Mouse (Mus musculus): ENCODE measurements at regions not wholly inside any gene's neighbourhood (a gene's known extent, or its start where the extent isn't known, plus 50 kb on each side); places are given as distances from the start of the nearest gene placed in this dataset.

DNA sequence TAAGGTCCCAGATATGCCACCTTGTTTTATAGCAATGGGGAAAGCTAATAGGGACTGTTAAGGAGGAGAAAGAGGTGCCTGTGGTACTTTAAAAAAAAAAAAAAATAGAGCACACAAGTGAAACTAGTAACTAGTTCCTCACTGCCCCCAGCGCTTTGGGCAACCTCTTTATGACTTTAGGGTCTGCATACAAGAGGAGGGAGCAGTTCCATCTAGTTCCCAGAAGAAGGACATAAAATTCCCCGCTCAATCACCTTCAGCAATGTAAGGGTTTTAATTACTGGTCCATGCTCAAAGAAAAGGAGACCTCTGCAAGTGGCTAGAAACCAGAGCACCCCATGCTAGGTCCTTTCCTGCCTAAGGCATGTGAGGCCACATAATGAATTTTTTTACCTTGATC, 95.8 kb upstream of the Tsc22d2 start:
- no peak for DNase-seq

DNA sequence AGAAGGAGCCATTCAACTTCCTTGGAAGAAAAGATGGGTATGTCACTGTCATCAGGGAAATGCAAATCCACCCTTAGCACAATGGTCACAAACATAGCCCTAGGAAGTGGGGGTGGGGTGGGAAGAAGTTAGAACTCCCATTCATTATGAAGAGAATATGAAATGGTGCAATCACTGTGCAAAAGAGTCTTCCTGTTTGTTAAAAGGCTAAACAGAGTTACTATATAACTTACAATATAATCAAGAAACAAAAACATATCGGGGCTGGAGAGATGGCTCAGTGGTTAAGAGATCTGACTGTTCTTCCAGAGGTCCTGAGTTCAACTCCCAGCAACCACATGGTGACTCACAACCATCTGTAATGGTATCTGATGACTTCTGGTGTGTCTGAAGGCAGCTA, 95.1 kb upstream of the Tsc22d2 start:
- no peak for DNase-seq

DNA sequence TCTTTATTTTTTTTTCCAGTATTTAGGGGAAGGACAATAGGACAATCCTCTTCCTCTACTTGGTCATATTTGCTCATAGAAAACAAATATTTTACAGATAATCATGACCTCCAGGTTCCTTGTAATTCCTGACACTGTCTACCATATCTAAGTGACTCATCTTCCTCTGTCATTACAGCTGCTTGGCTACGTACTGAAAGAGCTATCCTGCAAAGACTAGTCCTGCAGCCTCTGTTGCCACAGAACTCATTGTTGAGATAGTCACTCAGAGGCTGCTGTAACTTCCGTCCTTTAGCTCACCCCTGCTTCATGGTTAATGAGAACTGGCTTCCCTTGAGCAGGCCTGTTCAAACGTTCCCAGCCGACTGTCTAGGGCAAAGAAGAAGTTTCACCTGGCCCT, 93.7 kb upstream of the Tsc22d2 start:
- no peak for DNase-seq

DNA sequence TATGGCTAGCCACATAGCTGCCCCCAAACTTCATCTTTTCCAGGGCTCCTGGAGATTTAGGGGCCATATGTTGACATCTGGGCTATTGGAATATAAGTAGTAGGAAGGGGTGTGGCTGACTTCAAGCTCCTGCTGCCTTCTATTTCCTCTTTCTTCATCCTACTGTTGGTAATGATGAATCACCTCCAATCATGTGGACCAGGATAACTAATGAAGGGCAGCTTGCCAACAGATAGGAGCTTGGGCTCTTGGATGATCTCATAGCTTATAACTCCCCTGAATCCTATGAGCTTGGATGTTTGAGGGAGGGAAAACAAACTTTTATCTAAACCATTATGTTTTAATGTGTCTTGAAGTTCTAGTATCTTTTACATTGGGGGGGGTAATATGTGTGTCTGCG, 92.2 kb upstream of the Tsc22d2 start:
- DNase-seq = no peak

DNA sequence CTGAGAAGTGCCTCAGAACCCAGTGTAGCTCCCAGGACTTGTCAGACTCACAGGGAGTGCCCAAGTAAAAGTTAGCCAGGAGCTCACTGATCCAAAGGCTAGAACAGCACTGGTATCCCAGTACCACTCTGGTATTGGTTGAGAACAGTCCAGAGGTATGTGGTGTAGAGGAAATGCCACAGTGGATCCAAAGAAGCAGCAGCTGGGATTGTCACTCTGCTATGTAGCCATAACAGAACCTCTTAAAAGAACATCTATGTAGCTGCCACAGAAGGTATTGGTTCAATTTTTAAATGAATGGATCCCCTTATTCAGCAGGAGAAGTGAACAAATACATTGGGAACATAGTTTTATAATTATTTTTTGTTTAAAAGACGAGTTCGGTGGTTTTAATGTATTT, 86.8 kb upstream of the Tsc22d2 start:
- DNase-seq = no peak

DNA sequence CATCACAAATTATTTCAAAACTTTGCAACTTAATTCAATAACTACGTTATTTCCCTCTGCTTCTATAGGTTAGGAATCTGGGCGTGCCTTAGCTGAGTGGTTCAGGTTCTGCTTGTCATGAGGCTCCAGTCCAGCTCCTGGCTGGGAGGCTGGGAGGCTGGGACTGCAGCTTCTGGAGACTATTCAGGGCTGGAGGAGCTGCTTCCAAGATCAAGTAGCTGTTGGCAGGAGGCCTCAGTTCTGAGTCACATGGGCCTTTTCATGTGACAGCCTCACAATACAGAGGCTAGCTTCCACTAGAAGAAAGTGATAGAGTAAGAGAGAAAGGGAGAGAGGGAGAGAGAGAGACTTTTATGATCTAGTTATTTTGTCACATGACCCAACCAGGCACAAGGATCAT, 84.3 kb upstream of the Tsc22d2 start:
- peak; percentile 21 to 40 for DNase-seq

DNA sequence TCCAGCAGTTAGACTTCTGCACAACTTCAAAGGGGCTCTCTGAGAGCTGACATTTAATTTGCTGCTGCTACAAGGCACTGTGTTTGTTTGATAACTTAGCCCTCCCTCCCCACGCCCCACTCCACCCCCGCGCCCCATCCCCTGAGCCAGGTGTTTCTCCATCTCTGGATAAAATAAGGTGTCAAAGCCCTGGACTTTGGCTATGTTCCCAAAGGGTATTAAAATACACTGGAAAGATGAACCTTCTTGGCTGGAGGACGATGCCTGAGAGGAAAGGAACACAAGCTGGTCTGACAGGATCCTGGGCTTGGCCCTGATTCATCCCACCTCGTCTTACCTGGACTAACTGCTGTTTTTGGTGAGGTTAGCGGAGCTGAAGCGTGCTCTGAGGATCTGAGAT, 80.5 kb upstream of the Tsc22d2 start:
- no peak for DNase-seq

DNA sequence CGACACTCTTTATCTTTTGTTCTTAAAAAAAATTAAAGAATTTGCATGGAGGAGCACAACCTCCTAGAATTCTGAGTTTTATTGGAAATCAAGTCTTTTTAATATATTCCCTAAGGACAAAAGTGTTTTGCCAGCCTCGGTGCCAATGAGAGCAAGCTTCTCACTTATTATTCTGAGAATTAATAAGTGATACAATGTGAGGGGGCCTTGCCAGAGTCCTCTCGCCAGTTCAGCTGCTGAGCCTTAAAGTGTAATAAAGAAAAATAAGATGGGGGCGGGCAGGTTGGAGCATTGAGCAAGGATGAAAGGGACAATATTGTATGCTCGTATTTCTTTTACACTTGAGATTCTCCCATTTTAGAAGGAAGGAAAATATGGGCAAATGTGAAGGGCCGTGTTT, 79.2 kb upstream of the Tsc22d2 start:
- no peak for DNase-seq

DNA sequence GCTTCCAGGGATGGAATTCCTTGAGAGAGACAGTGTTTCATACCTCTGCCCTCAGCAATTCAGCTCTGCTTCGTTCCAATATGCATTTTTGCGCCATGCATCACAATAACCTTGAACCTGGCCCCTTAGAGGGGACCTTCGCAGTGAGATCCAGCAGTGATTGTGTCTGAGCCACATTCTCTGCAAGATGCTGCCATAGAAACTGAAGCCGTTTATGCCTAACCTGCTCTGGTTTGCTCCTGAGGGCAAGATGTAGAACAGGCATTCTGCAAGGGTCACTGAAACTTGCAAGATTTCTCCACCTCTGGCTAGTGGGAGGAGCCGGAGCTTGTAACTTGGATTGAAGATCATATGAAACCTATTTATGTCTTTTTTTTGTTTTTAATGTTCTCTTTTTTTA, 78.4 kb upstream of the Tsc22d2 start:
- no peak for DNase-seq

DNA sequence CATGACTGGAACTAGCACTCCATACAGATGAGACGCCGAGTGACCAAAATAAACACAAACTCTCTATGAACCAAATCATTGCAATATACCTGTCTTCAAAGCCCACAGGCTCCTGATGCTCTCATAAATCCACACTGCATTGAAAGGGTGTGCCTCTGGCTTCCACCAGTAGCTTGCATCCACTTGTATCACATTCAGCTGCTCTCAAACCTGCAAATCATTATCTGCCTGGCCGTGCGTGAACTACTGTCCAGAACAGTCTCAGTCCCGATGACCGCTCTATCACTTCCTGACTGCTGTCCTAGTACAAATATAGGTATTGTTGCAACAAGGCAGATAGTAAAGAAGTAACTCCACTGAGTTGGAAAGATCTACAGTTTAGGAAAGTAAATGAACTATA, 77.9 kb upstream of the Tsc22d2 start:
- DNase-seq = no peak

DNA sequence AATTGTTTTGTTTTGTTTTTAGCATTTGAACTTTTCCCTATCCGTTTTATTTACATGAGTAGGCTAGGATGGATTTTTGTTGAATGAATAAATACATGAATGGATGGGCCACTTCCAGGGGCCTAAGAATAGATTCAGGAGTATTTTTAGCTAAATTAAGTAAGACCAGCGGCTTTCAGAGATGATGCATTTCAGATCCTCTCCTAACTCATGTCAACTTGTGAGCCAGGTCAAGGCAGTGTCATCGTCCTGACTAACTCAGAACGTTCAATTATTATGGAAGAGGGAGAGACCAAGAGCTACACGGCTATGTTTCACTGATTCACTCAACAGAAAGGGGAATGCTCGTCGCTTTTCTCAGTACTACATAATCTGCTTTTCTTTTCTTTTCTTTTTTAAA, 75.5 kb upstream of the Tsc22d2 start:
- DNase-seq = no peak

DNA sequence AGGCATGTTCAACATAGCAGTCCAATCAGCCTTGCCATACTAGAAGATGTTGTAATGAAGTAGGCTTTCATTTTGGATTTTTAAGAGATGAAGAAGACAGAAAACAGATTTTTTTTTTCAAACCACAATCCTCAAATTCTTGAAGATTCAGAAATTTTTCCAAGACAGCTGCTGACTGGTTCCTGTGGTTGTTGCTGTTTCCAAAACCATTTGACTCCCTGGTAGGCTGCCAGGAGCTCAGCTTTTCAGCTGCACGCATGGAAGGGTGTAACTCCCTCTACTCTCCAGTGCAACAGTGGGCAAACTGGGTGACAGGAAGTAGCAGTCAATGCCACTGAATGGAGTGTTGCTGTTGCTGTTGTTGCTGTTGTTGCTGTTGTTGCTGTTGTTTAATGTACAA, 72.4 kb upstream of the Tsc22d2 start:
- DNase-seq = no peak

DNA sequence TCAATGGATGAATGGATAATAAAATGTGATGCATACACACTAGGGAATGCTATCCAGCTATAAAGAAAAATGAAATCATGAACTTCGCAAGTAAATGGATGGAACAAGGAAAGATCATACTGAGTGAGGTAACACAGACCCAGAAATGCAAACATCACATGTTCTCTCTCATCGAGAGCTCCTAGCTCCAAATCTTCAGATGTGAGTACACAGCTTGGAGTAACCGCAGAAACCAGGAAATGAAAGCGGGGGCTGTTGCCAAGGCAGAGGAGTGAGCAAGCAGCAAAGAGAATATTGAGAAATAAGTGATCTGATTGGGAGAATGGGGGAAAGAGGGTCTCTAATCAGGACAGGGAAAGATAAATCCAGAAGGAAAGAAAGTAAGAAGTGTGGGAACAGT, 52.0 kb upstream of the Tsc22d2 start:
- no peak for DNase-seq

DNA sequence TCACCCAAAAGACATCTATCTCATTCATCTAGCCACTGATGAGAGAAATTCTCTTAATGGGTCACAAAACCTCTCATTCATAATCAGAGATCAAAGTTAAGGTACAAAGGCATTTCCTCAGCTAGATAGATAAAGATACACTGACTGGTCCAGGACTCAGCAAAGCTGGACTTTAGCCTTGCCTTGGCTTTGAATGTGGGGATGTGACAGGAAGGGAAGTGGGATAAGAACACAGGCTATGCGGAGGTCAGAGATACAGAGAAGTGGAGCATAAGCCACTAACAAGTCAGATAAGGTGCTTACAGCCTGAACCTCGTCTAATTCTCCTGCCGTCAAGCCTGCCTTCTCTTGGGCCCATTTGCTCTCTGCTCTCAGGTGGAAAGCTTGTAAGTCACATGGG, 50.0 kb upstream of the Tsc22d2 start:
- no peak for DNase-seq

All from cerebellum, adult 18-20 months (tissue).